Mouse (Mus musculus): ENCODE measurements around the gene Rora. TPM values are rescaled to one million over a fixed set of nuclear protein-coding genes. Genes with fewer than 3 reads are reported as not detected.
A peak's percentile ranks its signal among the peaks of the same experiment; 100 is the strongest.

The Rora gene
- total RNA-seq, 2 experiments from 2014 or later = 36.7 to 99.2 TPM

GRCm38 (mm10) chr9:69376982-69377653 is 723.5 kb downstream of the Rora start:
- DNase-seq (ENCODE audit: low spot score in 2 of 2) = no peak

- DNase-seq (ENCODE audit: low spot score in 2 of 2) = no peak
Observed at GRCm38 (mm10) chr9:69377654-69378045, 724.1 kb downstream of the Rora start.

GRCm38 (mm10) chr9:69380546-69380945 is 727.0 kb downstream of the Rora start:
- no peak for DNase-seq (ENCODE audit: low spot score in 2 of 2)

- DNase-seq (ENCODE audit: low spot score in 2 of 2) = no peak
Observed at GRCm38 (mm10) chr9:69381741-69382140, 728.2 kb downstream of the Rora start.

GRCm38 (mm10) chr9:69384475-69384874 is 730.9 kb downstream of the Rora start:
- DNase-seq (ENCODE audit: low spot score in 2 of 2) = no peak

GRCm38 (mm10) chr9:69384905-69385304 is 731.3 kb downstream of the Rora start:
- DNase-seq (ENCODE audit: low spot score in 2 of 2) = no peak

- DNase-seq (ENCODE audit: low spot score in 2 of 2) = no peak
Observed at GRCm38 (mm10) chr9:69387296-69387695, 733.7 kb downstream of the Rora start.

GRCm38 (mm10) chr9:69390631-69391030 is 737.0 kb downstream of the Rora start:
- no peak for DNase-seq (ENCODE audit: low spot score in 2 of 2)

- DNase-seq (ENCODE audit: low spot score in 2 of 2) = no peak
Observed at GRCm38 (mm10) chr9:69394234-69394633, 740.6 kb downstream of the Rora start.

GRCm38 (mm10) chr9:69397432-69397759 is 743.8 kb downstream of the Rora start:
- no peak for DNase-seq (ENCODE audit: low spot score in 2 of 2)

GRCm38 (mm10) chr9:69397760-69398452 is 744.3 kb downstream of the Rora start, which contains the start of gene Ice2:
Gene Ice2 (plus strand): TSS chr9:69397906.
- peak; percentile 74 to 75 for DNase-seq (ENCODE audit: low spot score in 2 of 2)

GRCm38 (mm10) chr9:69398453-69398850 is 744.9 kb downstream of the Rora start:
- DNase-seq (ENCODE audit: low spot score in 2 of 2) = no peak

GRCm38 (mm10) chr9:69404671-69405070 is 751.1 kb downstream of the Rora start:
- no peak for DNase-seq (ENCODE audit: low spot score in 2 of 2)

- no peak for DNase-seq (ENCODE audit: low spot score in 2 of 2)
Observed at GRCm38 (mm10) chr9:69419476-69419875, 765.9 kb downstream of the Rora start.

GRCm38 (mm10) chr9:69430531-69430930 is 776.9 kb downstream of the Rora start:
- DNase-seq (ENCODE audit: low spot score in 2 of 2) = no peak

- DNase-seq (ENCODE audit: low spot score in 2 of 2) = no peak
Observed at GRCm38 (mm10) chr9:69431863-69432555, 778.4 kb downstream of the Rora start.

GRCm38 (mm10) chr9:69435194-69435593 is 781.6 kb downstream of the Rora start:
- no peak for DNase-seq (ENCODE audit: low spot score in 2 of 2)

GRCm38 (mm10) chr9:69435662-69436061 is 782.1 kb downstream of the Rora start:
- no peak for DNase-seq (ENCODE audit: low spot score in 2 of 2)
